Mouse (Mus musculus) urinary bladder, postnatal 4 days (tissue): ENCODE measurements around the gene Gcnt1.

Source experiments
- DNase-seq, 2 experiments: peaks; one replicate each; pipeline ENCODE4 v3.0.0; 2021 to 2022; ENCODE audit warnings: low spot score in 2 of 2

The Gcnt1 gene

DNA sequence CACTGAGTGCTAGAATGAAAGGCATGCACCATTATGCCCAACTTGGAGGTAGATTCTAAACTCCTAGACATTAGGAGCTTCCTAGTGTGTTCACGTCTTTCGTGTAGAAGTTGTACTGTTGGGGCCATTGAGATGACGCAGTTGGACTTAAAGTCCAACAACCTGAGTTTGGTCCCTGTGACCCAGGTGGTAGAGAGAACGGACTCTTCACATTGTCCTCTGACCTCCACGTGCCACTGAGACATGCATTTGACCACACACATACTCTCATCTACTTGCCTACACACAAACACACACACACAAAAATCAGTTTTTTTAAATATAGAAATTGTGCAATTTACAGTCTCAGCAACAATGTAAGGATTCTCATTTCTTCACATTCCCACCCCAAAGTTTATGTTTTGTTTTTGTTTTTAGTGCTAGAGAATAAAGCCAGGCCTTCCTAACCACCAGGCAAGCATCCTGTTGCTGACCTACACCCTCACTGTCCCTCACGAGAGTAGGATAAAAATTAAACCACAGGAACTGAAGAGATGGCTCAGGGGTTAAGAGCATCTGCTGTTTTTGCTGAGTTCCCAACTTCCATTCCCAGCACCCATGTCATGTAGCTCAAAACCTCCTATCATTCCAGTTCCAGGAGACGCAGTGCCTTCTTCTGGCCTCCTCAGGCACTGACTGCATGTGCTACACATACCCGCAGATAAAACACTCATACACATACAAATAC lies 6.1 kb downstream of the Gcnt1 start:
- no peak for DNase-seq

- no peak for DNase-seq
Measured at GRCm38 (mm10) chr19:17364741-17365140, 7.9 kb downstream of the Gcnt1 start.

GRCm38 (mm10) chr19:17361181-17361580 lies 11.5 kb downstream of the Gcnt1 start:
- no peak for DNase-seq

DNA sequence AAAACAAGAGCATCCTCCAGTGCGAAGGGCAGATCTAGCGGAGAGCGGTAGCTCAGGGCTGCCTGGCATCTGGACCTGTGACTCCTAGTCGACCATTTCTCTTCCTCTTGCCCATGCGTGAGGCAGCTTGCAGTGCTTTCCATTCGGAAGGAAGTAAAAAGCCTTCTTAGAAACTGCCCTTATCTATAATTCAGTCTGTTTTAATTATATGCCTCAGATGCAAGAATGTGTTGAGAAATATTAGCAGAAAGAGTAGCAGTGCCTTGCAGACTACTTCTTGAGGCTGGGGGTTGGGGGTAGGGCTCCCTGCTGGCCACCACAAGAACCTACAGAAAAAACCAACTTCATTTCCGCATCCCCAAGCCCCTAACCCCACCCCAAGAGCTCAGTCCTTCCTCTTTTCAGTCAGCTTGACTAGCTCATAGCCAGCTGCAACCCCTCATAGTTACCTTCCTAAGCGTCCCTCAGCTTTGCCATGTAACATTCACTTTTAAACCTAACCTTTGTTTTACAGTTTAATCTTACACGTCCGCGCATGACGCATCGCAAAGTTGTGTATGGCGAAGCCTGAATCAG lies 13.2 kb downstream of the Gcnt1 start:
- DNase-seq, result no peak

GRCm38 (mm10) chr19:17357391-17357790 lies 15.3 kb downstream of the Gcnt1 start:
- DNase-seq, result no peak

- DNase-seq, result no peak
Measured at GRCm38 (mm10) chr19:17356932-17357331, 15.7 kb downstream of the Gcnt1 start.

- peak; percentile 75 to 82 for DNase-seq
Measured at GRCm38 (mm10) chr19:17355950-17356867, 16.4 kb downstream of the Gcnt1 start.

- no peak for DNase-seq
Measured at GRCm38 (mm10) chr19:17355361-17355760, 17.3 kb downstream of the Gcnt1 start.

GRCm38 (mm10) chr19:17354797-17355196 lies 17.8 kb downstream of the Gcnt1 start:
- DNase-seq, result no peak

DNA sequence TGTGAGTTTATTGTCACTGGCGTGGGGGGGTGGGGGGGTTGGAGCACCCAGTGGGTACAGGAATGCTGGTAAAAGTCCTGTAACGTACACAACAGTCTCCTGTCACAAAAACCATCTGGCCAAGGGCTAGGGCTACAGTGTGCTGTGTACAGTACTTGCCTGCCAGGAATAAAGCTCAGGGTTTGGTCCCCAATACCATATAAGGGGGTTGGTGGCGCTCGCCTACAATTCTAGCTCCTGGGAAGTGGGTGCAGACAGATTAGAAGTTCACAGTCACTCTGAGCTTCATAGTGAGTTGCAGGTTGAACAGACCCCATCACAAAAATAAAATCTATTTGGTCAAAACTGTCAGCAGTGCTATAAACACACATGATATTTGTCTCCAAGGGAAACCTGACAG lies 18.3 kb downstream of the Gcnt1 start:
- no peak for DNase-seq

DNA sequence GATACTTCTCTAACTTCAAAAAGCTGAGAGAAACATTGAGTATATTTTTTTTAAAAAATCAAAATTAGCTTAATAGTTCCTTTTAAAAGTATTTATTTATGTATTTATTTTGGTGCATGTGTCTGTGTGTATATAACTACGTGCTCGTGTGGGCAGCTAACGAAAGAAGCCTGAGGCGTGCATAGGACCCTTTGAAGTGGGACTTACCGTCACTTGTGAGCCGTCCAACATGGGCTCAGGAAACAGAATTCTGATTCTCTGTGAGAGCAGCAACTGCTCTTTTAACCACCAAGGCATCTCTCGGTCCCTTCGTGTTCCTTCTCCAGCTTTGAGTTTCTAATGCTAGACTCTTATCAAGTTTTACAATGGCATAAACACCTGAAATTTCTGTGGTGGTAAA lies 18.9 kb downstream of the Gcnt1 start:
- DNase-seq, result no peak

- no peak for DNase-seq
Measured at GRCm38 (mm10) chr19:17347852-17348251, 24.8 kb downstream of the Gcnt1 start.

DNA sequence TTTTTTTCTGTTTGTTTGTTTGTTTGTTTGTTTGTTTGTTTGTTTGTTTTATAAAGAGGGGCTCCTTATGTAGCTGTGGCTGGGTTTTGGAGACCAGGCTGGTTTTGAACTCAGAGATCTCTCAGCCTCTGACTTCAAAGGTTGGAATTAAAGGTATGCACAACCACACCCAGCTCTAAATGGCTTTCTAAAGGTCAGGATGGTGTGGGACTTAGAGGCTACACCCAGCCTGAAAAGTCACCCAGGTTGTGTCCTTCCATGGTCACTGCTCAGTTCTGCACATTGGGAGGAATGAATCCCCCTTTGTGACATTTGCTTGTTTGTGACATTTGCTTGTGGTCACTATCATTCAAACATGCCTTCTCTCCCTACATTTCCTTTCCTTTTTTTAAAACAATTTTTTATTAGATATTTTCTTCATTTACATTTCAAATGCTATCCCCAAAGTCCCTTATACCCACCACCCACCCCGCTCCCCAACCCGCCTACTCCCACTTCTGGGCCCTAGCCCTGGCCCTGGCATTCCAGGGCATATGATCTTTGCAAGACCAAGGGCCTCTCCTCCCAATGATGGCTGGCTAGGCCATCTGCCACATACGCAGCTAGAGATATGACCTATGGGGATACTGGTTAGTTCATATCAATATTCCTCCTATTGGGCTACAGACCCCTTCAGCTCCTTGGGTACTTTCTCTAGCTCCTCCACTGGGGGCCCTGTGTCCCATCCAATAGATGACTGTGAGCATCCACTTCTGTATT lies 25.7 kb downstream of the Gcnt1 start:
- DNase-seq, result no peak

DNA sequence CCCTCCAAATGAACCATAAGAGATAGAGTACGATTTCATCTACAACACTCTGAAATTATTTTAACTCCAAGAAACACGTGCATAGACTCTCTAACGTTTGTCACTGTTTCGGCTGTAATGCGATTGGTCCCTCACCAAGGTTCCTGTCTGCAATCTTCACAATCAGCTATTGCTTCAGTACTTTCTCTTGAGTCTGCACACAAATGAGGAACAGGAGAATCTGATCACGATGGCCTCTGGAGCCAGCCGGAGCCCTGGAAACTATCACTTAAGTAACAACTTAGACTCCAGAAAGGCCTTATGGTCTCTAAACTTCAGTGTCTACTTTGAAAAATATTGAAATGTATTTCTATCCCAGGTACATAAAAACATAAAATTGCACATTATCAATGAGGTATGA lies 27.8 kb downstream of the Gcnt1 start:
- no peak for DNase-seq

DNA sequence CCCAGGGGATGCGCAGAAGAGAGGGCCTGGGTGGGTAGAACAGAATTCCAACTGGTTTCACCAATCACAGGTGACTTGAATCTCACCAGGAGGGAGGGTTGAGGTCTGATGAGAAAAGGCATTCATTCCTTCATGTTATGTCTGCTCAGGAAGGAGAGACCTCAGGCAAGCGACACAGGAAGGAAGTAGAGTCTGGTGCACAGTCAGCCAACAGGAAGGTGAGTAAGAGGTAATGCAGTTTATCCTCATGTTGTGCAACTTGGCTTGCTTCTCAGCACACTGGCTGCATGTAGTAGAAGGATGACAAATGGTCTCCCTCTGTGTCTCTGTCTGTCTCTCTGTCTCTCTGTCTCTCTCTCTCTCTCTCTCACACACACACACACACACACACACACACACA lies 33.1 kb downstream of the Gcnt1 start:
- DNase-seq, result no peak

GRCm38 (mm10) chr19:17337057-17337679 lies 35.5 kb downstream of the Gcnt1 start:
- no peak for DNase-seq

DNA sequence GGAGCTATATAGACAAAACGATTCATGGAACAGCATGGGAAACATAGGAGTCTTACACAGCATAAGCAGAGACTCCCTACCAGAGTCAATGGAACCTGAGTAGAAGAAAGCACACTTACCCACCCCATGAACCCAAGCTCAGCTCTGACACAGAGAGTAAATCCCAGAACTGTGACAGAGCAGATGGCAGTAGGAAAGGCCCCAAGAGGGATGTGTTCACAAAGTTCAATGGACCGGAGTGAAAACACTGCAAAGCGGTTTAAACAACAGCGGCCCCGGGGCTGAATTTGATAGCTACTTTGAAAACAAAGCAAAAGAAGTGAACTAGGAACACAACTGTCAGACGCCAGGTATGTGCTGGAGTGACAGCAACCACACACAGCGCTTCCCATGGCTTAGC lies 36.0 kb downstream of the Gcnt1 start:
- no peak for DNase-seq

DNA sequence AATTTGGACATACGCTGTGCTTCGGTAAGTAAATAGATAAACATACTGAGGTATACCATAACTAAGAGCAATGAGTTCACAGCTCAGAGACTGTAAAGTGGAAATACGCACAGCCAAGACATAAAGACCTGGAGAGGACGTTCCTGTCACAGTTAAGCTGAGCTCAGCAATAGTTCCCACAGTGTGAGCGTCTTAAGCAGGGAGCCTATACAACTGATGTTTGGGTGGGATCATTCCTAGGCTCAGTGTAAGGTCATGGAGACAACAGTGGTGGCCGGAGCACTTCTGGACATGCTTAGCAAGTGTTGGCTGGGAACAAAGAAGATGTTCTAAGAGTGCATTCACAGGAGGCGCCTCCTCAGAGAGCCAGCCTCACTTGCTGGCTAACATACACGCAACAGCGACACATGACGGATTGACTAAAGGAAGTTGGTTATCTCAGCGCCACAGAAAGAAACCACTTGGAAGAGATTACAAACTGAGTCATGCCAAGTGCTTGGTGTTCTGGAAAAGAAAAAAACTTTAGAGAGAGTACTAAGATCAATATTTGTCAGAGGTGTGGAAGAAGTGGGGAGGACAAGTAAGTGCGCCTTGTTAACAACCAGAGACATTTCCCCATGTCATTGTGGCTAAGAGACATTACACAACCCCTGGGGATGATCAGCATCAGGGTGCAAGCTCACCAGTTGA lies 37.9 kb downstream of the Gcnt1 start:
- no peak for DNase-seq

DNA sequence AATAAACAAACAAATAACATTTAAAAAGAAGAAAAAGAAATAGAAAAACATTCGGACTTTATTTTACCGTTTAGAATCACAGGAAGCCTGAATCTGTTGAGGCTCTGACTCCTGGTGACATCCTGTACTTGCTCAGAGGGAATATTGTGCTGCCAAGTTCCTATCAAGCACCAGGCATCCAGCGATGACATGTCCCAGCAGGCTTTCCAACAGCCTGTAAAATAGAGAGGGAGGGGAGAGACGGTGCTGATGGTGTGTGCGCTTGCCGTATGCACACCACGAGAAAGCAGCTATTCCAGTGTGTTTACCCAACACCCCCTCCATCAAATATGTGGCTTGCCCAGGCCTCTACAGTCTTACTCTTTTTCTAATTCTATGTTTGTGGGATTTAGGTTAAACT lies 39.6 kb downstream of the Gcnt1 start:
- peak in 1 of 2 experiments; percentile 34 for DNase-seq

- no peak for DNase-seq
Measured at GRCm38 (mm10) chr19:17328916-17329315, 43.7 kb downstream of the Gcnt1 start.

- no peak for DNase-seq
Measured at GRCm38 (mm10) chr19:17327881-17328404, 44.7 kb downstream of the Gcnt1 start.
